Mouse (Mus musculus) ES-Bruce4 (cell line): Measurements from ENCODE around the gene Prr5. TPM values are rescaled to one million over a fixed set of nuclear protein-coding genes. Genes with fewer than 3 reads are reported as not detected.

Experiments used
- H3K27ac ChIP-seq: 2 replicates; pipeline ENCODE4 v1.5.1; 2012; ENCODE audit warnings: low read length, inconsistent platforms; ENCODE audit not compliant: insufficient read depth
- H3K27me3 ChIP-seq: 2 replicates; pipeline ENCODE4 v1.6.1; 2012; ENCODE audit warnings: mild to moderate bottlenecking, low read length, inconsistent platforms; ENCODE audit not compliant: control insufficient read depth, poor library complexity, insufficient read depth, severe bottlenecking
- H3K36me3 ChIP-seq: 2 replicates; pipeline ENCODE4 v1.6.1; 2012; ENCODE audit warnings: inconsistent platforms, mild to moderate bottlenecking, low read length, moderate library complexity; ENCODE audit not compliant: control insufficient read depth, poor library complexity, insufficient read depth, severe bottlenecking
- H3K4me1 ChIP-seq: one replicate; pipeline ENCODE4 v1.8.1; 2011; ENCODE audit warnings: low read length; ENCODE audit not compliant: control insufficient read depth, insufficient read depth
- H3K4me3 ChIP-seq: 2 replicates; pipeline ENCODE4 v1.5.1; 2011; ENCODE audit warnings: low read depth, mild to moderate bottlenecking, low read length
- H3K9ac ChIP-seq: 2 replicates; pipeline ENCODE4 v1.6.1; 2012; ENCODE audit warnings: low read depth, mild to moderate bottlenecking, inconsistent platforms; ENCODE audit not compliant: poor library complexity, severe bottlenecking
- H3K9me3 ChIP-seq: replicated peaks from 2 replicates; pipeline ENCODE4 v1.6.1; 2012; ENCODE audit warnings: mild to moderate bottlenecking, low read length, inconsistent platforms; ENCODE audit not compliant: control insufficient read depth, poor library complexity, insufficient read depth, severe bottlenecking
- CTCF ChIP-seq: IDR thresholded peaks from one replicate; pipeline ENCODE4 v1.8.1; 2011; ENCODE audit warnings: low read depth, low read length
- EP300 ChIP-seq: IDR thresholded peaks from 2 replicates; pipeline ENCODE4 v1.6.1; 2011; ENCODE audit warnings: low read depth, low read length; ENCODE audit not compliant: insufficient read depth
- POLR2A ChIP-seq: IDR thresholded peaks from one replicate; pipeline ENCODE4 v1.8.1; 2011; ENCODE audit warnings: low read length; ENCODE audit not compliant: insufficient read depth
- polyA plus RNA-seq: library from polyadenylated mRNA; stranded (reverse); fragments of >200 nt; gene quantifications from 2 replicates; pipeline ENCODE4 v1.2.4, GENCODE M21; 2011; ENCODE audit warnings: low read depth; ENCODE audit not compliant: missing spikeins, insufficient read depth, insufficient read length

The Prr5 gene
- 17.3 and 18.9 TPM in 2 replicates for polyA plus RNA-seq

GRCm38 (mm10) chr15:84668938-84669747, at the start of gene Prr5:
TSS of gene Prr5 (plus strand) at chr15:84669620.
- Histone ChIP-seq H3K9ac (no peak within 1 kb of the TSS), H3K9me3 (no peaks in the 10 kb centered on the region), H3K4me1 (peaks cover 12% of the 10 kb centered on the region), H3K27ac (no peak within 1 kb of the TSS), H3K4me3 (no peak within 1 kb of the TSS), H3K36me3 (no peaks in the 10 kb centered on the region), H3K27me3 (no peaks in the 10 kb centered on the region)
- TF ChIP-seq EP300: no peak
- no peak for TF ChIP-seq POLR2A
- TF ChIP-seq CTCF: no peak

- TF ChIP-seq CTCF (no peak), EP300 (no peak), POLR2A (no peak)
- H3K27me3 ChIP-seq: no peaks in the 10 kb centered on the region
- no peaks in the 10 kb centered on the region for H3K36me3 ChIP-seq
- H3K9ac ChIP-seq: no peak overlapping the region
- no peaks in the 10 kb centered on the region; the same call in 1 of the 2 replicates for H3K9me3 ChIP-seq
- no peak overlapping the region for H3K27ac ChIP-seq
- H3K4me3 ChIP-seq: no peak overlapping the region
- H3K4me1 ChIP-seq: peaks cover 1% of the 10 kb centered on the region
These were observed 49.4 kb upstream of the Prr5 start for GRCm38 (mm10) chr15:84620028-84620427.

GRCm38 (mm10) chr15:84621722-84622428, 47.5 kb upstream of the Prr5 start:
- H3K9me3 ChIP-seq: no peaks in the 10 kb centered on the region; the same call in 1 of the 2 replicates
- H3K9ac ChIP-seq: no peak overlapping the region
- H3K36me3 ChIP-seq: no peaks in the 10 kb centered on the region
- no peaks in the 10 kb centered on the region for H3K27me3 ChIP-seq
- peak; percentile 61; the same call in 1 of the 2 replicates for TF ChIP-seq EP300
- no peak for TF ChIP-seq POLR2A
- TF ChIP-seq CTCF: no peak
- H3K4me1 ChIP-seq: peaks cover 1% of the 10 kb centered on the region
- no peak overlapping the region for H3K27ac ChIP-seq
- no peak overlapping the region for H3K4me3 ChIP-seq

- peaks cover 1% of the 10 kb centered on the region for H3K4me1 ChIP-seq
- H3K36me3 ChIP-seq: no peaks in the 10 kb centered on the region
- no peaks in the 10 kb centered on the region for H3K9me3 ChIP-seq
- H3K4me3 ChIP-seq: no peak overlapping the region
- no peak overlapping the region for H3K9ac ChIP-seq
- H3K27ac ChIP-seq: no peak overlapping the region
- no peaks in the 10 kb centered on the region for H3K27me3 ChIP-seq
- TF ChIP-seq POLR2A (no peak), CTCF (no peak)
These were observed 44.5 kb upstream of the Prr5 start for GRCm38 (mm10) chr15:84624870-84625269.

GRCm38 (mm10) chr15:84625712-84626414, 43.6 kb upstream of the Prr5 start:
- Histone ChIP-seq H3K27ac (no peak overlapping the region), H3K4me1 (peaks cover 1% of the 10 kb centered on the region), H3K4me3 (no peak overlapping the region), H3K9ac (no peak overlapping the region), H3K9me3 (no peaks in the 10 kb centered on the region), H3K36me3 (no peaks in the 10 kb centered on the region), H3K27me3 (no peaks in the 10 kb centered on the region)
- TF ChIP-seq CTCF: no peak
- no peak for TF ChIP-seq POLR2A
- TF ChIP-seq EP300: no peak

GRCm38 (mm10) chr15:84627308-84627707, 42.1 kb upstream of the Prr5 start:
- H3K27me3 ChIP-seq: no peaks in the 10 kb centered on the region
- H3K36me3 ChIP-seq: no peaks in the 10 kb centered on the region
- no peak overlapping the region for H3K9ac ChIP-seq
- no peak overlapping the region for H3K27ac ChIP-seq
- H3K4me1 ChIP-seq: no peaks in the 10 kb centered on the region
- no peak overlapping the region for H3K4me3 ChIP-seq
- H3K9me3 ChIP-seq: no peaks in the 10 kb centered on the region
- no peak for TF ChIP-seq CTCF
- TF ChIP-seq POLR2A: no peak
- no peak for TF ChIP-seq EP300
